Mouse (Mus musculus): ENCODE results near the gene Ppp2r1b.
A peak's percentile ranks its signal among the peaks of the same experiment; 100 is the strongest.

The Ppp2r1b gene

DNA sequence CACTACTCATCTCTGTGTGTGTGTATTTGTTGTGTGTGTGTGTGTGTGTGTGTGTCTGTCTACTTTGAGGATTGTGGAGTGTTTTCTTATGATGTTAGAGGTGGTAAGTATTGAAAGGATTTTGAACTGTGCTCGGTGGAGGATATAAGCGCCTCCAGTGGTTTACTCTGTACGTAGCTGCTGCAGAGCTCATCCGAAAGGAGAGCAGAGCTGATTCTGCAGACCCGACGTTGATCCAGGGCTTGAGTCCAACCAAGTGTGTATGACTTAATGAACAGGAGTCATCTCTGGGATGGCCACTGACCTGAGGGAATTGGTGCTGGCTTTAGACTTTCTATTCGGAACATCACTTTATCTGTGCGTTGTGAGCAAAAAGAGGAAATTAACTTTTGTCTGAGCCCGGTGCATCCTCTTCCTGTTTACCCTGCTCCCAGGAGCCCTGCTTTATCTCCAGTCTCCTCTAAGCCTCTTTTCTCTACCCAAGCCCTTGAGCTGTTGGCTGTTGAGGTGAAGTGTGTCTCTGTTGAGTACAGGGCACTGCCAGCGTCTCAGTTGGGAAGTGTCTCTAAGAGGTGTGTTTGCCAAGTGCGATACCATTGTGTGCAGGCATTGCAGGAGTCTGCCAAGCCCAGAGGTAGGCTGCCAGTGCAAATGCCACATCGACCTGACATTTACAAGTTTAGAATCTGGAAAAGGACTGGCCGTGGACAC lies 3.9 kb upstream of the Ppp2r1b start:
- no peak for DNase-seq (ENCODE audit: low spot score)

DNA sequence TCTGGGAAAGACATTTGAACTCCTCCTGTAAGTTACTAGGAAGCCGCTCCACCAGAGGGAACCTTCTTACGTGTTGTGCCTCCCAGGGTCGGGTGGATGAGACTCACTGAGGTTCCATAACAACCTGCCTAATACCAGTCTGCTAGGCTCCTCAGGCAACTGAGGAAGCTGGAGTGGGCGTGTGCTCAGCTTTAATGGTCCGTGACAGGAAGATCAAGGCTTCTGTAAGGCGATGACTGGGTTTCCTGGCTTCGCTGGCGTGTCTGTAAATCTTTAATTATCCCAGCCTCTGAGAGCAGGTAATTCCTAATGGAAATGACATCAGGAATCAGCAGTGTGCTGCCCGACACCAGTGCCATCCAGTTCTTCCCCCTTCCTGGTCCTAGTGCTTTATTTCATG lies 446 bp downstream of the Ppp2r1b start:
- no peak for DNase-seq (ENCODE audit: low spot score)

DNA sequence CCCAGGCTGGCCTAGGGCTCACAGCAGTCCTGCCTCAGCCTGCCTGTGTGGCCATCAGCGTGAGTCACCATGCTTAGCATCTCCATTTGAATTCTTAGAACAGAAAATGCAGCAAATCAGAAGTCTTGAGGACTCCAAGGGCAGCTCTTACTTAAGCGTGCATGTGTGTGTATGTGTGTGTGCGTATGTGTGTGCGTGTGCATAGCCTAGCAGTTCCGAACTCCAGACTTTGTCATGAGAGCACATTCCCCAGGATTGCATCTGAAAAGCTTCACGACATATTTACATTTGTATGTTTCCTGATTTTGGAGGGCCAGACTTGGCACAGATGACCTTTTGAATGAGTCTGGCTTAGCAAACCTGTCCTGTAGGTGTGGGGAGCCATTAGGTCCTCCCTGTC lies 2.0 kb downstream of the Ppp2r1b start:
- no peak for DNase-seq (ENCODE audit: low spot score)

DNA sequence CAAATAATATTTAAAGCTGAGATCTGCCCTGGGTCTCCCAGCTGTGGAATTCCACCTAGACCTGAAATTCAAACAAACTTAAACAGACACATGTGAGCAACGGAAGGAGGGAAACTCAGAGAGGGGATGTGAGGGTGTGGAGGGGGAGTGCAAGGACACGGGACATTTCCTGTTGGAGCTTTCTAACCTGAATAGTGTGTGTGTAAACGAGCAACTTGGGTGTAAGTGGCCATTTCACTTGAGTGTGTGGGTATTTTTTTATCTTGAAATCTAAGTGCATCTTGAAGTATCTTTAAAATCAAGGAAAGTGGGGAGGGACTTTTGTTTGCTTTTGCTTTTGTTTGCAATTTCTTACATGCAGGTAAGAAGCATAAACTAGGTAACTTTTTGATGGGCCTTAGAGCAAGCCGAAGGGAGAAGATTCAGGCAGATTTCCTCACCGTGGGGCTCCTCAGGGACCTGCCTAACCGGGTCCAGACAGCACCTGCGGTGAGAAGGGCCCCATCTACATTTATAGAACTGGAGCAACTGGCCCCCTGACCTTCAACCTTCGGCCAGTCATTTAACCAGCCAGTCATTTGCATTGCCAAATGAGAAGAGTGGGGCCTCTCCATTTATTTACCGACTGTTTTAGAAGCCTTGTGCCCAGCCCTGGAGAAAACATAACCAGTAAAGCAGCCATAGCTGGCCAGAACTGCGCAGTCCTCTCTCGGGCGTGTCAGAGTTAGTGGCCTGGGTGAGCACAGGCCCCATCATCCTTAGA lies 2.7 kb downstream of the Ppp2r1b start:
- no peak for DNase-seq (ENCODE audit: low spot score)

DNA sequence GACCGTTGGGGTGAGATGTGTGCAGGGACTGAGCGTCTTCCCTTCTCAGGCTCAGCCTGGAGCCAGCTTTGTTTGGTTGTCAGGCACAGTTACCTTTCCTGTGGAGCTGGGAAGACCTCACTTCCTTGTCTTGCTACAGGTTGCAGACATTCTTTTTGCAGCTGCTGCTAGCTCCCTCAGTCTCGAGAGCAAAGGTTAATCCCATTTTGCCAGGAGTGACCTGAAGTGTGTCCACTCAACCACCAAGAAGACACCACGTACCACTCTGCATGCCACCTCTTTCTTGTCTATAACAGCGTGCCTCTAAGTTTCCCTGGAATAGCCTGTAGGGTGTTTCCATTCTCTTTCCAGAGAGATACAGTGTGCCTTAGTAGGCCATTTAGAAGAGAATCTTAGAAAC lies 3.7 kb downstream of the Ppp2r1b start:
- no peak for DNase-seq (ENCODE audit: low spot score)

DNA sequence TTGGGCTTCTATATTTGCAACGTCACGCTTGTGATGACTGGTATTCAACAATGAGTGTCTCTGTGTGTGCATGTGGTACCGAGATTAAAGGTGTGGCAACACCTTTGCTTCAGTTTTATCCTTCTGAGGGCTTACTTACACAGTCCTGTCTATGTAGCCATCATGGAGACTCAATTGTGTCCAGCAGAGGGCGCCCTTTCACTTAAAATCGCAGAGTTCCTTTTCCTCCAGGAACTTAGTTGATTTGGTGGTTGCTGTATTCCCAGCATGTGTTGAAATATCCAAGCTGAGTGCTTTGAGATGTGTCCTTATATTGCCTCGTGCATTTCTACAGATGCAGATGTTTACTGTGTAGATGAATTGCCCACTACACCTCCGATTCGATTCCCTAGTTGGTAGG lies 4.1 kb downstream of the Ppp2r1b start:
- peak; percentile 94 for DNase-seq (ENCODE audit: low spot score)

DNA sequence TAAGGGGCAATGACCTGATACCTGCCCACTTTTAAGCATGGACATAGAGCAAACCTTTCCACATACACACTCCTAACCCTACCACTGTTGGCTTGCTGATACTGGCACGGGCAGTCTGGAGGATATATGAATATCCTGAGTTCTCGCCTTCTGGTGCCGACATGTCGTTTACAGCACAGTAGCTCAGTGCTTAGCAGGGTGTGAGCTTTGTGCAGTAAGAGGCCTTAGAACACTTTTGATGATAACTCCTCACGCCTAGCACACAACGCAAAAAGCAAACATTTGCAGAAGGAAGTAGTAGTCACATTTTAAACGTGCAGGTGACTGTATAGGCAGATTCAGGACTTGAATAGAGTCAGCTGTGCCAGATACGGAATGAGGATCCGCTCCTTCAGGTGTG lies 4.7 kb downstream of the Ppp2r1b start:
- no peak for DNase-seq (ENCODE audit: low spot score)

DNA sequence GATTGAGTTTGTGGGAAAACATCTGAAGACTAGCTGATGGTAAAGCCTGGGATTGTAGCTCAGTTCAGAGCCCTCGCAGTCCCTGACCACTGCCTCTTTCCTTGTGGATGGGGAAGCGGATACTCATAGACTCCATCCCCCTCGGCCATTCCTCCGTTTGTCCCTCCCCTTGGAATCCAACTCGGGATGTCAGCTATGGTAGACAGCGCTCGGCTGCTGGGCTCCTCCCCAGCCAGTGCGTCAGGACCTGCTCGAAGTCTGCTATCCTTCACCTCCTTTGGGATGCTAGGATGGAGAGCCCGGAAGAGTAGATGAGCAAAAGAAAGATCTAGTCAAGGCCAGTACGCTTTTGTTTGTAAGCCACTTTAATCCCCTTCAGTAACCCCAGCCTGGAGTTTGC lies 5.2 kb downstream of the Ppp2r1b start:
- no peak for DNase-seq (ENCODE audit: low spot score)

DNA sequence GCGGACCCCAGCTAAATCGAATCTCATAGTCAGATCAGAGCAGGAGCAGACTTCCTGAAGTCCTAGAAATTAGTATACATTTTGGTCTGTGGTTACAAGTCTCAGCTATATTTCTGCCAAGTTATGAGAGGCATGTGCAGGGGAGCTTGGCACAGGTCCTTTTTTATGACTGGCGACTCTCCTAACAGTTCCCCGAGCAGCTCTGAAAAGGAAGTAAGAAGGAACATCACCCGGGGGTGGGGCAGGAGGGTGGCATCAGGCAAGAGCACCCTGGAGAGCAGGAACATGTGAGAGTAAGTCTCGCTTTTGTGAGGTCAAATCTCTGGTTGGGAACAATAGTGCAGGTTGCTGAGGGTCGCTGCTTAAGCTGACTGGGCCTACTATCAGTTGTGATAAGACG lies 5.6 kb downstream of the Ppp2r1b start:
- no peak for DNase-seq (ENCODE audit: low spot score)

DNA sequence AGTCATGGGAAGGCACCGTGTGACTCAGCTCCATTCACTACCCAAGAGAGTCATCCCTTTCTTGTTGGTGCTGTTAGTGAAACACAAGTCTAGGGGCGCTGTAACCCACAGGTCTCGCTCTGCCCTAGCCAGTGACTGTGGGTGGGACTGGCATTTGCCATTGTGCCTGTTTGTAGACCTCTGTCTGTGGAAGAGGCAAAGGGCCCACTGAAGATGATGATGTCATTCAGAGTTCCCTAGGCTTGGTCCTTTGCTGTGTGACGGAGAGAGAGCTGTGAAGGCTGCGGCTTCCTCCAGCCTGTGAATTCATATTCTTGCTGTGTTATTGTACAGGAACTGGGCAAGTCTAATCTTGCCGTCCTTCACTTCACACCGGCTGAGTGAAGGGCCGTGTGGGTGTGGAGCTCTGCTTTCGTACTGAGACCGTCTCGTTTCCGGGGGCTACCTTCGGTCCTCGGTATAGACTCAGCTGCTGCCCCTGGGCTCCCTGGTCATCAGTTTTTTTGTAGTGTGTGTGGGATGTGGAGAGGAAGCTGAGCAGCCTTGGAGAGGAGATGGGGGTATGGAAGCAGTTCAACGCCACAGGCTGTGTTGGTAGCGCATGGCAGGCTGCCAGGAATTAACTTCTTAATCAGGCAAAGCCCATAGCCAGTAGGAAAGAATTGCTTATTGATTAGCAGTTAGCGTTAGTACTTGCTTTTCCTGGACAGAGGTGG lies 7.7 kb downstream of the Ppp2r1b start:
- no peak for DNase-seq (ENCODE audit: low spot score)

DNA sequence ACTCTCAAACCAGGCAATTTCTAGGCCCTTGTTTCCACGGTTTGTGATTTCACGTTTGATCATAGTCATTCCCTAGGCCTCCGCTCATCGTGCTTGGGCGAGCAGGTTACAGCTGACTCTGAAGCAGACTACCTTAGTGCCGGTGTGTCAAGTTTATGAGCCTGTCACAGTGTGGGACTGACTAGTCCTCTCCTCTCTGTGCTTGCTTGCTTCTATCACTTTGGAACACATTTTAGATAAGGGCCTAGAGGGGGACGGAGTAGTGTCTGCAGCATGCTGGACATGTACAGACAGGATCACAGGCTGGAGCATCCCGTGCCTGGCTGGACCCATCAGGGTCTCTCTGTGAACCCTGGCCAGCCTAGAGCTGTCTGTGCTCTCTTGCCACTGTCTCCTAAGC lies 9.3 kb downstream of the Ppp2r1b start:
- no peak for DNase-seq (ENCODE audit: low spot score)

DNA sequence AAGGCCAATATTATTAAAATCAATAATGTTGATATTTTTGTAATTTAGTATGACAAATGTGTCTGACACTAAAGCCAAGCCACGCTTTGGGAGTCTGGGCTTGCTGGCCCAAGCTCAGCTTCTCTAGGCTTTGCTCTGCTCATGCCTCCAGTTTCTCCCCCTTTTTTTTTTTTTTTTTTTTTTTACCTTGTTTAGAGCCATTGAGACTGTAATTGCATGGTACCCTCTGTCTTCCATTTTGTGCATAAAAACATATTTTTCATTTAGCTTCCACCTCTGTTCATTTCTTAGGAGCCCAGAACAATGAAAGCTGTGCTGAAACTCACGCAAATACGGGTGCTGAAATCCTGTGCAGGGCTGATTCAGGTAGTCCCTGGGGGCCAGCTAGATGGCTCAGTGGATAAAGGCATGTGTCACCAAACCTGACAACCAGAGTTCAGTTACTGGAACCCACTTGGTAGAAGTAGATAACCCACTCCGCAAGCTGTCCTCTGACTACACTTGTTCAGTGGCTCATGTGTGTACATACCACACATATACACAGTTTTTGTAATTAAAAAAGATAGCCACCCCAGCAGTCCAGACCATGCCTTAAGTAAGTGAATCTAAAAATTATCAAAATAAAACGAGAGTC lies 10.1 kb downstream of the Ppp2r1b start:
- no peak for DNase-seq (ENCODE audit: low spot score)

DNA sequence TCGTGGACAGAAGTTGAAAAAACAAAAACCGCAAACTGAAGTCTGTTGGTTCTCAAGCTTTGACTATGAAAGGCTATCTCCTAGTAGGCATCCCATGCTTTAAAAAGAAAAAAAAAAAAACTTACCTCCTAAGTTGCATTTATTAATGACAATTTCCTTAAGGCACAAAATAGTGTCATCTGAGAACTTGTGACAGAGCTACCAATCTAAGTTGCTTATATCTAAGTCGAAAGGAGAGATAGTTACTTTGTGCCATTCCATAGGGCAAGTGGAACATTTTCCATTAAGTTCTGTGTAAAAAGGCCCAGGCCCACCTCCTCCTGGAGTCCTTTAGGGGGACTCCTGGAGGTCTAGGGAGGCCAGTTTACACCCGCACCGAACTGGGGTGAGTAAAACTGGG lies 10.7 kb downstream of the Ppp2r1b start:
- no peak for DNase-seq (ENCODE audit: low spot score)

DNA sequence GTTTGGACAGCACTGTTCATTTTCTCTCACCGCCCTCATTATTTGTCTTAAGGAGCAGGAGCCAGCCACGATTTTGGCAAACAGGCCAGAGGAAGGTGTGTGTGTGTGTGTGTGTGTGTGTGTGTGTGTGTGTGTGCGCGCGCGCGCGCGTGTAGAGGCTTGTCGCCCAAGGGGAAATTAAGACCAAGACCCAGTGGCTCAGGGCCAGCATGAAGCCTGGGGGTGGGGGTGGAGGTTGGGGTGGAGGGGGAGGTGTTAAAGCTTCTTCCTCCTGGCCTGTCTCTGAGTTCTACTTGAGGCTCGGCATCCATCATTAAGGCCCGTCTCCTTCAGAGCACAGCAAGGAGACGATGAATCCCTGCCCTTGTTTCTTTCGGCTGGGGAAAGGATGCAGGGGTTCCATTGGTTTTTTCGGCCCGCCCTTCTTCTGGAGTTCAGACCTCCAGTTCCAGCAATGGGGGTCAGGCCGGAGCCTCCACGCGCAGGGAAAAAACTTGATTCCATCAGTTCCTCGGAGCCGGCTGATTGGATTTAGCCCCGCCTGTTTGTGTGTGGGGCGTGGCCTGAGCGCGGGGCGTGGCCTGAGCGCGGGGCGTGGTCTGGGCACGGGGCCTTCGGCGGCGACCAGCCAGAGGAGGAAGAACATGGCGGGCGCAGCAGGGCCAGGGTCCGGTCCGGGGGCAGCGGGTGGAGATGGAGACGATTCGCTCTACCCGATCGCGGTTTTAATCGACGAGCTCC lies 11.4 kb downstream of the Ppp2r1b start:
- peak; percentile 85 for DNase-seq (ENCODE audit: low spot score)

DNA sequence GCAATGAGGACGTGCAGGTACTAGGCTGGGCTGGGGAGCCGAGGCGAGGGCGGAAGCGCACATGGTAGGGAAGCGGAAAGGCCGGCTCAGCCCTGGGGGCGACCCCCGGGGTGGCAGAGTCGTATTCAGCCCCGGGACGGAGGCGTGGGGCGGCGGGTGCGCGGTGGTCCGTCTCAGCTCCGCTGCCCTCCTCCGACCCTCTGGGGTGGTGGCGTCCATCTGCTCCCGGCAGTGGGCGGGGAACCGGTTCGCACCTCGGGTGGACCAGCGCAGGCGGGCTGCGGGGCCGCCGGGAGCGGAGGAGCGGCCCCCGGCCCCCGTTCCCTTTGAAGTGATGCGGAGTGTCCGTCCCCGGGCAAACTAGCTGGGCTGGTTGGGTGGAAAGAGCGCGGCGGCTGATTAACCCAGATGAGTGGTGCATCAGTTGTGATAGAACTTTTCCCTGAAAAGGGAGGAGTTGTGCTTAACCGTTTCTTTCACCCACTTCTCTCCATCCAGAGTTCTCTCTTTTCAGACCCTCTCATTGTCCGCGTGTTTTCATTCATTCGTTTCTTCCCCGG lies 12.1 kb downstream of the Ppp2r1b start:
- no peak for DNase-seq (ENCODE audit: low spot score)

DNA sequence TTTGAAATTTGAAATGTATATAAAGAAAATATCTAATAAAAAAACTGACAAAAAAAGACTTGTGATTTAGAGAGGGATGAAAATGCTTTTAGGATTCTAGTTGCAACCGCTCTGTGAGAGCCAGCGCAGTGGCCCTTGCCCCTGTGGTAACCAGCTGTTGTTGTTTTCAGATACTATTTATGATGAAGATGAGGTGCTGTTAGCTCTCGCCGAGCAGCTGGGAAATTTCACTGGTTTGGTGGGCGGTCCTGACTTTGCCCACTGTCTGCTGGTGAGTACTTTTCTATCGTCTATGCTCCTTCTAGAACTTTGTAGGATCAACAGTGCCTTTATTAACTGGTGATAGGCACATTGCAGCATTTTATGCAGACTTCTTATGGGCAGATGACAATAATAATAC lies 13.6 kb downstream of the Ppp2r1b start:
- DNase-seq (ENCODE audit: low spot score): no peak

DNA sequence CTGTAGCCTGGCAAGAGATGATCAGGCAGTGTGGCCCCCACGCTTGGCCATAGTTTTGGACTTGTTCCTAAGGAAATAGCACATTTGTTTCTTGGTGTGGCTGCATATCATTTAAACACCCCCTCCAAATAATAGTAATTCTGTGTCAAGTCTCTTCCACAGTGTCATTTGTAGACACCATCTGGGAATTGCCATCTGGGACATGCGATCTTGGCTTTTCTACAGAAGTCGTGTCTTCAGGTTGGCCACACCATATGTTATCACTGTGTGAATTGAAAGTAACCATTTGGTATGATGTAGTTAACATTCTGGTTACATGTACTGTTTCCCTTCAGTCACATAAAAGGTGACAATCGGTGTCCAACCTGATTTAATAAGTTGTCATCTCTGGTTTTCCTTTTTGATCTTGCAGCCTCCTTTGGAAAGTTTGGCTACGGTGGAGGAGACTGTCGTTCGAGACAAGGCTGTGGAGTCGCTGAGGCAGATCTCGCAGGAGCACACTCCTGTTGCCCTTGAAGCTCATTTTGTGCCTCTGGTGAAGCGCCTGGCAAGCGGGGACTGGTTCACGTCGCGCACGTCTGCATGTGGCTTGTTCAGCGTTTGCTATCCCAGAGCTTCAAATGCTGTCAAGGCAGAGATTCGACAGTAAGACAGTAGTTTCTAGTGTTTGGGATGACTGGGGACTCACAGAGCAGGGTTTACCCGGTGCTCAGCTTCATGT lies 16.2 kb downstream of the Ppp2r1b start:
- peak; percentile 47 for DNase-seq (ENCODE audit: low spot score)

DNA sequence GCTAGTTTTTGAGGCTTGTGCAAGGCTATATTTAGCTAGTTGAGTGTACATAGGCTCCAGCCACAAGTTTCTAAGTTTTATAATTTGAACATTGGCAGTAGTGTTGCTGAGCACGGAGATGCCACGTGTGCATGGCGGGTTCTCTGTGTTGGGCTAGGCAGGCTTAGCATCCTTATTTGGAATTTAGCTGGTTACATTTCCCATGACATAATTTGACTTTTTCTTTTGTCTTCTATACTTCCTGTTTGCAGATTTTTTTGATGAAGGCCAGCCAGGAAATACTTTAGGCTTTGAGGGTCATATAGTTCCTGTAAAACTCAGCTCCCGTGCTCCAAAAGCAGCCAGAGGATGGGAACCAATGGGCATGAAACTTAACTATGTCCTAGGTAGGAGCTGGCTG lies 18.7 kb downstream of the Ppp2r1b start:
- no peak for DNase-seq (ENCODE audit: low spot score)

DNA sequence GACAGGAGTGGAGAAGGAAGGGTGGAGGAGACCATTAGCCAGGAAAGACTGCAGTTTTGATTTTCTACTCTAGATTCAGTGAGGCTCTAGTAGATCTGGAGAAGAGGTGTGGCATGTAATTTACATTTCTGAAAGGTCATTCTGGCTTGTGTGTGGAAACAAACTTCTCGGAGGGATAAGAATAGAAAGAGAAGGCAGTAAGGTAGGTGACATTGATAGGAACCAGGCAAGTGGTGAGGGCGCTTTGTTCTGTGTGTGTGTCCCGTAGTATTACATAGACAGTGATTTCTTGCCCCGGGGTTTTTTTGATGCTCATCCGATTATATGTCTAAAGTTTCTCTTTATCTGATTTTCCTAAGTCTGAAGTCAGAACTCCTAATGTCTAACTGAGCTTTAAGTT lies 19.8 kb downstream of the Ppp2r1b start:
- no peak for DNase-seq (ENCODE audit: low spot score)

DNA sequence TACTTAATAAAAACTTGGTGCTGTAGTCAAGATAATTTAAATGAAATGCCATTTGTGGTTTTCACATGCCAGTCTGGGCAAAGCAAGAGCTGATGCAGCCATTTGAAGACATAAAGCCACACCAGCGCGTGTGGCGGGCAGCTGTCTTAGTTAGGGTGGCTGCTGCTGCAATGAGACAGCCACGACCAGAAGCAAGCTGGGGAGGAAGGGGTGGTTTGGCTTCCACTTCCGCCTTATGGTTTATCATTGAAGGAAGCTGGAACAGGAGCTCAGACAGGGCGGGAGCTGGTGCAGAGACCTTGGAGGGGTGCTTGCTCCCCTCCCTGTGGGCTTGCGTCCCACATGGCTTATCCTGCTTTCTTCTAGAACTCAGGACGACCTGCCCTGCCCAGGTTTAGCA lies 20.7 kb downstream of the Ppp2r1b start:
- no peak for DNase-seq (ENCODE audit: low spot score)

DNA sequence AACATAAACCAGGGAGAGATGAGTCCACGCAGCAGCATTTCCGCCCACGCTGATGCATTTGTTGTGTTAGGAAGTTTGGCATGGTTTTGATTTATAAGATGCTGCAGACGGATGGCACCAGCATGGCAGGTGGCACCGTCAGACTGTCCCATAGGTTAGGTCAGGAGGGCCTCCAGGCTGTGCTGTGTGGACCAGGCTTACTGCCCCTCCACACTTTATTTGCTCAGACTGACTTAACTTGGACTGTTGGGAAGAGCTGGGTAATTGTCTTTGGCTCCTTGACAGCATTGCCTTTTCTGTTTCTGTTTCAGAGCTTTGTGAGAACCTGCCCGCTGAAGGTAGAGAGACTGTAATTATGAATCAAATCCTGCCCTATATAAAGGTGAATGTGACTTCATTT lies 21.9 kb downstream of the Ppp2r1b start:
- no peak for DNase-seq (ENCODE audit: low spot score)
